In the genomic region with DNA sequence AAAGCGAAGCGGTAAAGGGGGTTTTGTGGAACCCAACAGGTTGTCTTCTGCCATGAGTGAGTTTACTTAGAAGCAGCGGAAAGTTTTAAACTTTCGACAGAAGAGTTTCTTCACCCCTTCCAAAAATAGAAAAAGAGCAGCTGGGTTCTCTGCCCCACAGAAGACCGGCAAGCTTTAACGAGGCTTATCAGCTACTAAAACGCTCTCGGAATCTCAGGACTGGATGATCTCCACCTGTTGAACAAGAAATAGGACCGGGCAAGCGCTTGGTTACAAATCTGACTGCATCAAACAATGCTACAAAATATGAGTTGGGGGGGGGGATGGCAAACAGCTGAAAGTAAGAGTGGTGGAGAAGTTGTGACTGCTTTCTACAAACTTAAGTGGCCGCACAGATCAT, we compare ENCODE assay signal across 1 mouse cellular context.
TF ChIP-seq lines count a peak whose summit lies in the region.

No protein-coding gene starts in this region.

TF ChIP-seq in myocyte, 11 proteins besides CTCF, POLR2A, EP300 and RAD21 (continued from another document):
- TF ChIP-seq CEBPB (IDR thresholded peaks at IDR 0.05; ENCODE audit: insufficient read depth, poor library complexity, severe bottlenecking) (no peak), MYOG (IDR thresholded peaks at IDR 0.05; ENCODE audit: control insufficient read depth in 1 of 3, insufficient read depth in 1 of 3, insufficient read length in 2 of 3, low read depth in 2 of 3) (no peak), REST (IDR thresholded peaks at IDR 0.05; ENCODE audit: insufficient read depth, insufficient read length) (no peak), USF1 (IDR thresholded peaks at IDR 0.05; ENCODE audit: low read depth) (no peak), MAX (IDR thresholded peaks at IDR 0.05; ENCODE audit: low read depth) (no peak), TCF3 (IDR thresholded peaks at IDR 0.05; ENCODE audit: insufficient read length, low read depth) (no peak)
